Mouse (Mus musculus) left cerebral cortex, postnatal 4 days (tissue): Measurements from ENCODE around the gene Slc1a3. TPM values are rescaled to one million over a fixed set of nuclear protein-coding genes. Genes with fewer than 3 reads are reported as not detected.

Experiments
- DNase-seq: peaks from one replicate; pipeline ENCODE4 v3.0.0-alpha.2; 2022
- intact Hi-C: fragments of 180-260 bp; cut with DNase I; formaldehyde crosslinking; loops from one replicate; pipeline ENCODE4 v1.15.1; 2025
- total RNA-seq, 2 experiments: library from RNA; stranded (reverse); gene quantifications; 2 replicates each; pipeline ENCODE4 v1.2.3; 2021

The Slc1a3 gene
- 100 to 1,000 TPM; 207 to 215 TPM for total RNA-seq

DNA sequence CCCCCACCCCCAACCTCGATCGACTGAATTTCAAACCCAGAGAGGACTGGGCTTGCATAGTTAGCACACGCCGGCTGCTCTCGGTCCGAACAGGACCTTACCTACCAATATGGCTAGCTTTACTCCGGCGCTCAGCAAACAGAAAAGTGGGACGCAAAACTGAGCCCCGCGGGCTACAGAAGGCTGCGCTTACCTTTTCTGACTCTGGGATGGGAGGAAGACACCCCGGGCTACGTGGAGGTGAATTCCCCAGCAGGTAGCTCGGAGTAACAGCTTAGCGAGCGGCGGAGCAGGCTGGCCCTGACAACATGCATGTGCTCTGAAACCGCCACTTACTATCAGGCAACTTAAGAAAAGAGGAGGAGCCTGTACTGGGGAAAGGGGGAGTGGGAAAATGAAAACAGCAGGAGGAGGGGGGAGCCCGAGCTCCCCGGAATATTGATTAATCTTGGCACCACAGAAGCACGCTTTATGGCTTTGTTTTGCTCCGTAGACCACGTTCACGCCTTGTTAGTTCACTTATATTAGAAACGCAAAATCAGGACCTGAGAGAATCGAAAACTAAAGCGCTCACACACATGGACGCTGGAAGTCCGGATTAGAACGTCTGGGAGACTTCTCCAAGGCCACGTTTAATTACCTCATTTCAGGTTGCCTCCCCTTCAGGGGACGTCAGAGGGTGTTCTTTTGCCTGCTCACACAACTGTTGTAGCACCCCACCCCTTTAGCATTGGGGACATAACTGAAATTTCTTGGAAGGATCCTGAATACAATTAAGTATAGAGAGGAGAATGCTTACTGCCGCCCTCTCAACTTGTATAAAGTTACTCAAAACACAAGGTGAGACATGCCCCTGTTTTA lies at the start of gene Slc1a3:
Gene Slc1a3 (minus strand): TSS at position 619 of the 861 bp plus-strand sequence.
- intact Hi-C loops = loop anchor here (5.0 to 10.0 kb wide), 2 partner anchors 78 to 164 kb away; no protein-coding TSS in a partner anchor
- peak; percentile 37 for DNase-seq

DNA sequence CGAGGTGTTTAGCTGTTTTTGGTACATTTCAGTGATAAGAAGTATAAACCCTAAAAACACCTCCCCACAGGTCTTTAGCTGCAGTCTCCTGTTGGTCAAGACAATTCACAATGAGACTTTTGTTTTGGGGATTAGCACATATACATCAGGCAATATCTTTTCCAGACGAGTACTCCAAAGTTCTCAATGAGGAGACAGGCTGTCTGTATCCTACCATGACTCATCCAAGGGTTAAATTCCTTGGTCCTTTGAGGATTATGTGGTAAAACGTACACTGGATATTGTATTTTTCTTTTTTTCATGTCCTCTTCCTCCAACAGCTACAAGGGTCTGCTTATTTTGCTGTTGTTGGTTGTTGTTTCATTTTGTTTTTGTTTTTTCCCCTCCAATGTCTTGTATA lies 48.5 kb upstream of the Slc1a3 start:
- DNase-seq = no peak
- intact Hi-C loops = no loop called here

DNA sequence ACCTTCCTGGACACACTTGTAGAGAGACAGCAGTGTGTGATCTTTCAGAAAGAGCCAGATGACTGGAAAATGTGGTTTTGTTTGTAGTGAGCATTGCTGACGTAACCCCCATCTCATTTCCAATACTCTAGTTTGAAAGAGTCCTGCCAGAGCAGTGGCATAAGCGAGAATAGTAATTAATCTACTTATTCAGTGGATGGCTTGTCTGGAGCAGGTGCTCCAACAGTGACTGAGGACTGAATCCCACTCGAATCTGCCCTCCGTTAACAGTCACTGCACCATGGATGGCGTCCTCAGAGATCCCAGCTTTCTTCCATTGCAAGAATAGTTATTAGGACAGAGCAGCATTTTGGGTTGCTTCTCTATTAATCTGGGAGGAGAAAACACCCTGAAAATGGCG lies 45.9 kb upstream of the Slc1a3 start:
- intact Hi-C loops = no loop called here

DNA sequence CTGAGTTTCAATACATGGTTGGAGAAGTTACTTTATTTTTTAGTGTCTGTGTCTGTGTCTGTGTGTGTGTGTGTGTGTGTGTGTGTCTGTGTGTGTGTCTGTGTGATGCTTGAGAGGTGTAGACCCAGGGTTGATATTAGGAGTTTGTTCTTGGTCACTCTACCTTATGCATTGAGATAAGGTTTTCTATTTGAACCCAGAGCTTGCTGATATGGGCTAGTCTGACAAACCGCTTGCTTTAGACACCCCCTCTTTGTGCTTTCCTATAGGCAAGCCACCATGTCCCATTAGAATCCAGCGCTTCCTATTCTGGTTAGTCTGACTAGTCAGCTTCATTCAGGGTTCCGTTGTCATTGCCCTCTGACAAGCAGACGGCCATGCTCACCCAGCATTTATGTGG lies 39.2 kb upstream of the Slc1a3 start:
- intact Hi-C loops = no loop called here
- DNase-seq = no peak

More for the DNA sequence above, 45.9 kb upstream of the Slc1a3 start:
- DNase-seq = no peak

DNA sequence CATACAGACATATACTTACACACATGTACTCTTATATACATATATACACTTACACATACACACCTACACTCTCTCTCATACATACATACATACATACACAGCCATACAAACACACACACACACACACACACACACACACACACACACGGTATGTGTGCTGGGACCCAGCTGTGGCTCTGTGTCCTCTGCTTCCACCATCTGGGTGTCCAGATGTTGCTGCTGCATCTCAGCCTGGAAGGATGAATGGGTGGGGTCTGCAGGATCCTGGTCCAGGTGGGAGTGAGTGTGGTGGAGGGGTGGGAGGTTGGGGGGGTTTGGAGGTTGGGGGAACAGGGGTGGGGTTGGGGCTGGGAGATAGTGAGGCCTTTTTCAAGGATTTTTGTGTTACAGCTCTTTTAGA lies 38.2 kb upstream of the Slc1a3 start:
- no peak for DNase-seq
- intact Hi-C loops = no loop called here

DNA sequence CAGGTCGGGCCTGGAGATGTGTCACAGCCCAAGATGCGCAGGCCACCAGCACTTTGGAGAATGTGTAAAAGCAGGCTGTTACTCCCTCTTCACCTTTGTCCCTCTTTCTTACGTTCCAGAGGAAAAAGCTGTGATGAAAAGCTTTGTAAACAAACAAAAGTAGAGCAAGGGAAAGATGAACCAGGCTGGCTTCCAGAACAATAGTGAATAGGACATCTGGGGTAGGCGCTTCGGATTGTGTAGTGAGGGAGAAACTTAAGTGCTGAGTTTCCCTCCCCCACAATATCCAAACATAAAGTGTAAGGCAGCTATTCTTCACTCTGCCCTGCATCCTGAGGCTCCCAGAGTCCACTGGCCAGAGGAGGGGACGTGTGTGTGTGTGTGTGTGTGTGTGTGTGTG lies 31.0 kb upstream of the Slc1a3 start:
- no peak for DNase-seq
- intact Hi-C loops = no loop called here

DNA sequence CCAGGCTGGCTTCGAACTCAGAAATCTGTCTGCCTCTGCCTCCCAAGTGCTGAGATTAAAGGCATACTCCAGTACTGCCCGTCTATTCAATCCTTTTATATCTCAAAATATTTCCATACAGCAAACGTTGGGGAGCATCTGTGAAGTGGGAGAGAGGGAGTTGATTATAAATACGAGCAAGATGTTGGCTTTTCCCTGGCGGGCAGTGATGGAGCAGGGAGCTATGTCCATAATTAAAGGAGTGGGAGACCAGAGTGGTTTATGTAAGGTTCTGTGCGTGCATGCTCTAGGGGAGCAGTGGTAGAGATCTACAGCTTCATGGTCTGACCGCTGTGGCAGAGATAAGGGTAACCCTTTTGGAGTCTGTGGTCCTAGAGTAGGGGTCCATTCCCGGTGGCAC lies 30.2 kb upstream of the Slc1a3 start:
- intact Hi-C loops = no loop called here
- no peak for DNase-seq

DNA sequence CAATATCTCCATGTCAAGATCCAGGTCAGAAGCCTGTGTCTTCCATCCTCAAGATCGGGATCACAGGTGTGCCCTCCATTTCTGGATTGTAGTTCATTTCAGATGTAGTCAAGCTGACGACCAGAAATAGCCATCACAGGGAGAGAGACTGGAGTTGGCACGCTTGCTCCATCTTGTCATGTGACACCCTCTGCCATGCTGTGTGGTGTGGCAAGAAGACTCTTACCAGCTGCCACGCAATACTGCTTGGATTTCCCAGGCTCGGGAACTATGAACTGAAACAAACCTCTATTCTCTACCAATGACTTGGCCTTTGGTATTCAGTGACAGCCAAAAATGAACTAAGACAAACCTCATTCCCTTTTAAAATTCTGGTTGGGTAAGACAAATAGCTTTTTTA lies 27.6 kb upstream of the Slc1a3 start:
- DNase-seq = peak; percentile 53
- intact Hi-C loops = no loop called here

DNA sequence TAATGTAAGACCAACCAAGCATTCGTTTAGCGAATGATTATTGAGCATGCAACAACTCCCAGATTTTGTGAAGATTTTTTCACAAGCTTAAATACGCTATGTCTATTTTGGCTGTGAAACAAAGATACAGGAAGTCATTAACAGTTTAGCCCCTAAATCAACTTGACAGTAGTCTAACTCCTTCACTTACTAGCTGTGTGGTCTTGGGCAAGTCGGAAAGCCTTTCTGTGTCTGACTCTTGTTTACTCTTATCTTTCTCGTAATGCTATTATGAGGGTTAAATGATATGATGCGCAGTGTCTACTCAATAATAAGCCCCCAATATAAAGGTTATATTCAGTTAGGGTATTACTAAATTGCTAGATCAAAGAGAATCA lies 23.8 kb upstream of the Slc1a3 start:
- DNase-seq = no peak
- intact Hi-C loops = no loop called here

DNA sequence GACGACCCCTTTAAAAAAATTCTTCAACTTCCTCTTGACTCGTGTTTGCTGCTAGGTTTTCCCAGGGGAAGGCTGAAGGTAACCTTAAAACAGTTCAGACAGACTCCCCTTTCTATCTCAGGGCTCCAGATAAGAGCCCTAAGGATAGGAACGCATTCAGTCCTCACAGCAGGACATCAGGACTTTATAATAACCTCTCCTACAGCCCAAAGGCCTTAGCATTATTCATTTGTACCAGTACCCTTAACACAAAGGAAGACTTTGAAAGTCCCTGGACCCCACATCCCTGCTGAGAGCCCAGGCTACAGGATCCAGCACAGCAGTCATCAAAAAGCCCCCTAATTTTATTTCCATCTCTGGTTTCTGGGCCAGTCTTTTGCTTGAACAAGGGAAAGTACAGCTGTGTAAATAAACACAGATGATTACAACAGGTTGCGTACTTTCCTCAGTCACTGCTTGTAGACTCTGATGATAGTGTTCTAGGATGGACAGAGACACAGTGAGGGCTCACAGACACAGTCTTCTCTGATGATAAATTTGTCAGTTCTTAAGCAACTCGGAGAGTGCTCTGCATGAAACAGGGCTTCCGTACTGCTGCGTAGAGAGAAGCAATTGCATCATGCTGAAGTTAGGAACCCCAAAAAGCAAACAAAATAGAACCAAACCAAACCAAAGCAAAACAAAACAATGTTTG lies 23.3 kb upstream of the Slc1a3 start:
- DNase-seq = no peak
- intact Hi-C loops = no loop called here

DNA sequence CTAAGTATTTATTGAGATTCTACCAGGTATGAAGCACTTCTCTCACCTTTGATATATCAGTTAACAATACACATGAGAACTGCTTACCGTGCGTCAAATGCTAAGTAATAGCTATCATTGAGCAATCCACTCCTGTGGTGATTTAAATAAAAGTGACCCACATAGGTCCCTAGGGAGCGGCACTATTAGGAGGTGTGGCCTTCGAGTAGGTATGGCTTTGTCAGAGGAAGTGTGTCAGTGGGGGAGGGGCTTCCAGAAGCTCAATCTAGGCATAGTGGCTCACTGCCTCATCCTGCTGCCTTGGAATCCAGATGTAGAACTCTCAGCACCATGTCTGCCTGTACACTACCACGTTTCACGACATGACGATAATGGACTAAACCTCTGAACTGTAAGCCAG lies 18.3 kb upstream of the Slc1a3 start:
- intact Hi-C loops = no loop called here
- no peak for DNase-seq

DNA sequence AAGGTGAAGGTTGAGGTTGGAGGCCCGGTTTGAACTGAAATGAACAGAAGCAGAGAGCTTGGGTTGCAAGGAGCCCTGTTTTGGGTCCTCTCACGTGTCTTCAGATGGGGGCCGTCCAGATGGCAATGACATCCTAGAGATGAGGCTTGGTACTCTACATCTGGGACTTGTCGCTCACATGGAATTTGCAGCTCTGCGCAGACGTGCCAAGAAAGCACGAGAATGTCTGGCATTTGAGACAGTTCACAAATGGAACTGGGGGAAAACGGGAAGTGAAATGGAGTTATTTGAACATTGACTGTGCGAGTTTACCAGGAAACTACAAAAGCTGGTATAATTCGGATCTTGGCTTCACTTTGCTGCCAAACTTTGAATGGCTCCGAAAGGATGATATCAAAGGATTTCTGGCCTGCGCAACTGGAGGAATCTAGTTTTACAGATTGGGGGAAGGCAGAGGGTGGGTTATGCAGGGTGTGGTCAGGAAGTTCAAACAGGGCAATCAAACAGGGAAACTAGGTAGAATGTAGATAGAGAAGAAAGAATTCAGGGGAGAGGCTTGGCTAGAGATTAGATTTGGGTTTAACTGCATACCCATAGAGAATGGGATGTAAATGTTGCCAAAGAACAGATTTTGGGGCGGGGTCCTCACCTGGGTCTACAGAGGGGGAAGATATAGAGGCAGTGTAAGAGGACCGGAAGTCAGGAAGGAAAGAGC lies 12.0 kb upstream of the Slc1a3 start:
- no peak for DNase-seq
- intact Hi-C loops = no loop called here

DNA sequence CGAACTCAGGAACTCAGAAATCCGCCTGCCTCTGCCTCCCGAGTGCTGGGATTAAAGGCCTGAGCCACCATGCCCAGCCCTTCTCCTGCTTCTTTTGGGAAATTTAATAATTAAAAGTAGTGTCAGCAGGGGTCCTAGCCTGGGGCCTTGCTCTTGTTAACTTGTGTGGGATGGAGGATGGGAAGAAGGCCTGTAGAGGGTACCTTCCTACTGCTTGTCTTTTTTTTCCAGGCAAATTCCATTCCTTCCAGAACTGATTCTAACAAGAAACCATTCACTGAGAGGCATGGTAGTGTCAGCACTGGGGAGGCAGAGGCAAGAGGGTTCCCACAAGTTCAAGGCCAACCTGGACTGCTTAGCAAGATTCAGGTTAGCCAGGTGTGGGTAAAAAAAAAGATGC lies 11.2 kb upstream of the Slc1a3 start:
- intact Hi-C loops = no loop called here
- DNase-seq = no peak

DNA sequence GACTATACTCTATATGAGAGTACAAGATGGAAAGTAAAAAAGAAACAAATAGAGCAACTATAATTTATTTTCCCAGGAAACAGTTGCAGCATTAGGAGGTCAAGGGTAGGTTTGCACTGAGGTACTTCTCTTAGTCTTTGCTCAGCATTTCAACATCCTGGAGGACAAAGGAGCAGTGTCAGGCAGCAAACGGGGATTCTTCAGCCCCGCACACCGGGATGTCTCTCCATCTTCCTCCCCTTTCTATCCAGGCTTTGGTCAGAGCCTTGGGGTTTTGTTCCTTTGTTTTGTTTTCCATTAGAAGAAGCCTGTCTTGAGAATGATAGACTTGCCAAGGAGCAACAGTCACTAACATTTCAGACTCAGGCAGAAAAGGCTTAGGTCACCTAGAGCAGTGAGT lies 10.4 kb upstream of the Slc1a3 start:
- no peak for DNase-seq
- intact Hi-C loops = no loop called here

DNA sequence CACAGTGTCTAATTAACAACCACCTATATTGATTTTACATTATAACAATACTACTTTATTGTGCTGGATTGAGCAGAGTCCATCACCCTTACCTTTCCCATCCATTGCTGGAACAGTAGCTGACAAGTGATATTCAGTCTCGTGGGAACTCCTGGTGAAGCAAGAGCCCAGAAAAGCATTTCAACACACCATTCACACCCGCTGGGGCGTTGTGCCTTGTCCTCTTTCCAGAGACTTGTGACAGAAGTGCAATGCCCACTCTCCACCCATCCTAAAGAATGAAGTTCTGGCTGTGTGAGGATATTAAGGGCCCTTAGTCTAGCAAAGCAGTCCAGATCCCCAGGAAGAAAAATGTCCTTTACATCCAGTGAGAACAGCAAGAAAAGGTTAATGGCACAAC lies 7.9 kb upstream of the Slc1a3 start:
- intact Hi-C loops = loop anchor here (10.0 kb wide), 1 partner anchor 156 kb away; no protein-coding TSS in a partner anchor
- DNase-seq = no peak

DNA sequence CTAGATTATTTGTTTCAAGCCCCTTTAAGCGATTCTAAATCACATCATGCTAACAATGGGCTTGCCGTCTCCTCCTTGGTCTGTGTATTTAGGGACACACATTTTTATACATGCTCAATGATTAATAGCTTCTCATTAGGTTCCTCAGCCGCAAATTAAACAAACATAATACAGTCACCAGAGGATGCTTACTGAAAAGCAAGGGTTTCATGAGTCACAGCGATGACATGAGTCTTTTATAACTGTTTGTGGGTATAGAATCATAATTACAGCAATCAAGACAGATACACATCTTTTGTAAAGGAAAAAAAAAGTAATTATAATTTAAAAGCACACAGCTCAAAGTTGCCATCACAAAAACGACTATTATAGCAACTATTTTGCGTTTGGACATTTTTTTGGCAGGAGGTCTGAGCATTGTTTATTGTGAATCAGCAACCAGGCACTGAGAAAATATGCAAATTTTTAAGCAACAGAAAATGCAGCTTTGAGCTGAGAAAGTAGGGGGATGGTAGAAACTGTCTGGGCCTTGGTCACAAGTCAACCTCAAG lies 6.5 kb upstream of the Slc1a3 start:
- intact Hi-C loops = loop anchor here (10.0 kb wide), 1 partner anchor 158 kb away; no protein-coding TSS in a partner anchor
- no peak for DNase-seq

DNA sequence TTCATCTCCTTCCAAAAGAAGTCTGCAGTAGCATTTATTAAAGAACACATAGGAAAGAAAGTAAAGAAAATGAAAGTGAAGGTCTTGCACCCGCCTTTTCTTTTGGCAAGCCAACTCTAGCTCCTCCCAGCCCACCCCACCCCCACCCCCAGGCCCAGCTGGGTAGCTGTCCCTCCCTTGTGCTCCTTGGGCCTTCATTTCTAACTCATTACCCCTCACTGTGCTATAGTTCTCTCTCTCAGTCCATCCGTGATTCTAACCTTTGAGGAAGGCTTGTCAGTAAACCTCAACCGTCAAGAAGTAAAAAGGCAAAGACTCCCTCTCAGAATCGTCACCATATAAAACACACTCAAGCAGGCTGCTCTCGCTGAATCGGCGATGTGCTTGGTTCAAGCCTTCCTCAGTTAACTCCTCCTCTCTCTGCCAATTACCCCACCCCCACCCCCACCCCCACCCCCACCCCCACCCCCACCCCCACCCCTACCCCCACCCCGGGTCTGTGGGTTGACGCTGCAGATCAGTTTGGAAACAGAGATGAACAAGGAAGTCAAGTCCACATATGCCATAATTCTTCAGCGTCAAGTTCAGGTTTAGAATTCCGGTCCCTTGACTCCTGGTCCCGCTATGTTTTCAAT lies 5.9 kb upstream of the Slc1a3 start:
- DNase-seq = no peak
- intact Hi-C loops = loop anchor here (10.0 kb wide), 1 partner anchor 158 kb away; no protein-coding TSS in a partner anchor

DNA sequence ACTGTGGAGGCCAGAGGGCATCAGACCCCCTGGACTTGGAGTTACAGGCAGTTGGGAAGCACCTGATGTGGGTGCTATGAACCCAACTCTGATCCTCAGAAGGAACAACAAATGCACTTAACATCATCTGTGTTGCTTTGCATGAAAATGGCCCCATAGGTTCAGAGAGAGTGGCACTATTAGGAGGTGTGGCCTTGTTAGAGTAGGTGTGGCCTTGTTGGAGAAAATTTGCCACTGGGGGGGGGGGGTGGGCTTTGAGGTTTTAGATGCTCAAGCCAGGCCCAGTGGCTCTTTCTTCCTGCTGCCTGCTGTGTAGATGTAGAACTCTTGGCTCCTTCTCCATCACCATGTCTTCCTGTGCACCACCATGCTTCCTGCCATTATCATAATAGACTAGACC lies 5.1 kb upstream of the Slc1a3 start:
- intact Hi-C loops = loop anchor here (10.0 kb wide), 1 partner anchor 159 kb away; no protein-coding TSS in a partner anchor
- no peak for DNase-seq

DNA sequence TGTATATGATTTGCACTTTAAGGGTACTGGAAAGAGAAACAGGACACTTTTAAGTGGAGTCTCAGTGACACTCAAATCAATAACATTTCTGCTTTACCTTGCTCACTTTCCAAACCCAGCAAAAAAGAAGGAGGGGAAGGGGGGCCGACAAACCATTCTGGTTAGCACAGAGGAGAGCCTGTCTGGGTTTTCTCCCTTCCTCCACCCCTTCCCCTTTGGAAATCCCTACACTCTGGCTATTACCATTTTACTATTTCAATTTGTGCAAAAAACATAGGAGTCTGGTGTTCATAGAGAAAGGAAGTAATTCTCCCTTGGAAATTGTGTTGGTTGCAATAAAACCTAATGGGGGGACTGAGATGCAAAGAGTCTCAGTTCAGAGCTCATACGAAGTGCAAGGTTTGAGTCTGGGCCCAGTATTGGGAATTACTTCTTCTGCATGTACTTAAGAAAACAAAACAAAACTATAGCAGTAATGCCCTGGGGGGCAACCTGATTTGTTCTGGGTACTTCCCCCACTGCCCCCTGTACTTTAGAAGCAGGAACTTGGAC lies 1.9 kb upstream of the Slc1a3 start:
- intact Hi-C loops = loop anchor here (5.0 to 10.0 kb wide), 2 partner anchors 80 to 162 kb away; no protein-coding TSS in a partner anchor
- no peak for DNase-seq
